Mouse (Mus musculus) brain, embryonic 14.5 days (tissue): Measurements from ENCODE around the gene Ech1. TPM values are rescaled to one million over a fixed set of nuclear protein-coding genes. Genes with fewer than 3 reads are reported as not detected.

Experiments
- DNase-seq: peaks from one replicate; pipeline ENCODE4 v3.0.0-alpha.2; 2011; ENCODE audit warnings: low read depth
- CTCF ChIP-seq: fragments of 200-500 bp; IDR thresholded peaks from 2 replicates; pipeline ENCODE4 v1.5.1; 2012; ENCODE audit warnings: inconsistent platforms, mild to moderate bottlenecking, moderate library complexity, borderline replicate concordance; ENCODE audit not compliant: insufficient read depth, insufficient read length; ENCODE audit errors: extremely low read depth
- POLR2A ChIP-seq: fragments of 200-500 bp; IDR thresholded peaks from 2 replicates; pipeline ENCODE4 v1.6.1; 2012; ENCODE audit warnings: mild to moderate bottlenecking, inconsistent platforms, borderline replicate concordance; ENCODE audit not compliant: poor library complexity, insufficient read depth, insufficient read length, severe bottlenecking; ENCODE audit errors: extremely low read depth
- polyA plus RNA-seq: library from polyadenylated mRNA; depleted of rRNA; stranded (reverse); fragments of >200 nt; gene quantifications from 2 replicates; pipeline ENCODE4 v1.2.3, GENCODE M21; 2012; rRNA removed

The Ech1 gene
- 77.8 and 100 TPM in 2 replicates for polyA plus RNA-seq

- TF ChIP-seq POLR2A = no peak; the same call in 1 of the 2 replicates
- TF ChIP-seq CTCF = no peak
- peak; percentile 97 for DNase-seq
These were observed at the start of gene Ech1 for GRCm38 (mm10) chr7:28824941-28825685. Gene Ech1, plus strand, starts transcription at chr7:28825217.

- no peak for DNase-seq
- TF ChIP-seq CTCF = no peak
- no peak for TF ChIP-seq POLR2A
These were observed 46.2 kb upstream of the Ech1 start for GRCm38 (mm10) chr7:28778825-28779224.

GRCm38 (mm10) chr7:28780067-28780658 lies 44.9 kb upstream of the Ech1 start:
- TF ChIP-seq POLR2A (no peak), CTCF (peak; percentile 79)
- peak; percentile 89 for DNase-seq

GRCm38 (mm10) chr7:28780857-28781256 lies 44.2 kb upstream of the Ech1 start:
- no peak for DNase-seq
- no peak for TF ChIP-seq POLR2A
- no peak for TF ChIP-seq CTCF

- TF ChIP-seq CTCF = no peak
- TF ChIP-seq POLR2A = no peak
- DNase-seq = no peak
These were observed 43.8 kb upstream of the Ech1 start for GRCm38 (mm10) chr7:28781261-28781663.

- no peak for TF ChIP-seq POLR2A
- TF ChIP-seq CTCF = no peak
- DNase-seq = no peak
These were observed 39.9 kb upstream of the Ech1 start for GRCm38 (mm10) chr7:28785161-28785560.

- no peak for DNase-seq
These were observed 37.1 kb upstream of the Ech1 start for GRCm38 (mm10) chr7:28787884-28788283.

GRCm38 (mm10) chr7:28788307-28789195 lies 36.5 kb upstream of the Ech1 start, which contains the start of gene Rinl:
Gene Rinl, plus strand, starts transcription at chr7:28788969.
- DNase-seq = no peak
- TF ChIP-seq CTCF = no peak
- no peak for TF ChIP-seq POLR2A

More at GRCm38 (mm10) chr7:28787884-28788283, 37.1 kb upstream of the Ech1 start:
- no peak for TF ChIP-seq POLR2A
- no peak for TF ChIP-seq CTCF

GRCm38 (mm10) chr7:28789235-28789634 lies 35.8 kb upstream of the Ech1 start:
- TF ChIP-seq CTCF (no peak), POLR2A (no peak)
- DNase-seq = no peak

- no peak for DNase-seq
These were observed 34.8 kb upstream of the Ech1 start for GRCm38 (mm10) chr7:28790066-28790806.

More at GRCm38 (mm10) chr7:28790066-28790806, 34.8 kb upstream of the Ech1 start:
- TF ChIP-seq POLR2A (no peak), CTCF (peak; percentile 36; the same call in 1 of the 2 replicates)
